Mouse (Mus musculus) E14TG2a.4 (cell line): Measurements from ENCODE around the gene Itpkb.
"Not testable (repeated sequence)": the region's sequence is repeated elsewhere in the genome, so short reads cannot be mapped to it uniquely, and the experiment has no call there.

Experiments used
- H3K27me3 ChIP-seq: 2 replicates; pipeline ENCODE4 v1.6.1; 2014; ENCODE audit warnings: low read length, control low read depth; ENCODE audit not compliant: insufficient read depth
- H3K36me3 ChIP-seq: 2 replicates; pipeline ENCODE4 v1.6.1; 2014; ENCODE audit warnings: low read length, control low read depth; ENCODE audit not compliant: insufficient read depth
- H3K4me1 ChIP-seq: replicated peaks from 2 replicates; pipeline ENCODE4 v1.6.1; 2014; ENCODE audit warnings: low read depth, low read length, control low read depth
- H3K4me3 ChIP-seq: replicated peaks from 2 replicates; pipeline ENCODE4 v1.5.1; 2014; ENCODE audit warnings: mild to moderate bottlenecking, low read length
- H3K9me3 ChIP-seq: 2 replicates; pipeline ENCODE4 v1.6.1; 2014; ENCODE audit warnings: low read length, control low read depth
- CTCF ChIP-seq: conservative IDR thresholded peaks from 2 replicates; pipeline ENCODE4 v1.5.1; 2014; ENCODE audit warnings: low read length
- NANOG ChIP-seq: IDR thresholded peaks from 2 replicates; pipeline ENCODE4 v1.6.1; 2014; ENCODE audit warnings: borderline replicate concordance, low read length, mixed read lengths
- POU5F1 ChIP-seq: IDR thresholded peaks from 2 replicates; pipeline ENCODE4 v1.6.1; 2014; ENCODE audit warnings: low read length, borderline replicate concordance

Itpkb gene

GRCm38 (mm10) chr1:180364720-180365119, 34.4 kb downstream of the Itpkb start:
- TF ChIP-seq POU5F1 (no peak), NANOG (no peak), CTCF (no peak)
- no peaks in the 10 kb centered on the region for H3K36me3 ChIP-seq

DNA sequence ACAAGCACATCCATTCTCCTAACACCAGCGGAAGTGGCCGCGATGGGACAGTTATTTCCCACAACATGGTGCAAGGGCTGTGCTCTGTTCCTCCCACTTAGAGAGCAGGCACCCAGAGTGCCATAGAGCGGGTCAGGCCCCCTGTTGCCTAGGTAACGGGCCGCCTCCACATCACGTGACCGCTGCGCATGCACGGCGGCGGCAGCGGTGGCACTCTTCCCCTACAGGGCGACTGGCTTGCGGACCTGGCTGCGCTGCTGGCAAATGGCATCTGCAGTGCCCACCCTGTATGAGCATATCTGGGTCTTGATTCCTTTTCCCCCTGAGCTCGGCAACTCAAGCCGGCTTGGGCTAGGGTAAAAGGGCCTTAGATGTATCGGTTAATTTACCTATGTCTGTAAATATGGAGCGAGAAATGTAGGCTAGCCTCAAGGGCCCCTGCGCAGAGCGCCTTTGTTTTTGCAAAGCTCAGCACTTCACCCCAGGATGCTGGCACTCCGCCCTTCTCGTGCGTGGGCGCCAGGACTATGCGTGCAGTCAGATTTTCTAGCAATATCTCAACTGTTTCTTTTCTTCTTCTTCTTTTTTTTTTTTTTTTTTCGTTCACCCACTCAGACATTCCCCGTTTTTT, 35.0 kb downstream of the Itpkb start:
- Histone ChIP-seq H3K4me1 (peaks cover 9% of the 10 kb centered on the region), H3K27me3 (peaks cover 19% of the 10 kb centered on the region), H3K4me3 (peak overlapping the region; percentile 74), H3K9me3 (no peaks in the 10 kb centered on the region), H3K36me3 (no peaks in the 10 kb centered on the region)
- TF ChIP-seq CTCF, result no peak
- TF ChIP-seq NANOG, result no peak
- no peak for TF ChIP-seq POU5F1

More at GRCm38 (mm10) chr1:180364720-180365119, 34.4 kb downstream of the Itpkb start:
- Histone ChIP-seq H3K27me3 (peaks cover 20% of the 10 kb centered on the region), H3K4me3 (peak overlapping the region; percentile 74), H3K4me1 (peaks cover 9% of the 10 kb centered on the region), H3K9me3 (no peaks in the 10 kb centered on the region)

DNA sequence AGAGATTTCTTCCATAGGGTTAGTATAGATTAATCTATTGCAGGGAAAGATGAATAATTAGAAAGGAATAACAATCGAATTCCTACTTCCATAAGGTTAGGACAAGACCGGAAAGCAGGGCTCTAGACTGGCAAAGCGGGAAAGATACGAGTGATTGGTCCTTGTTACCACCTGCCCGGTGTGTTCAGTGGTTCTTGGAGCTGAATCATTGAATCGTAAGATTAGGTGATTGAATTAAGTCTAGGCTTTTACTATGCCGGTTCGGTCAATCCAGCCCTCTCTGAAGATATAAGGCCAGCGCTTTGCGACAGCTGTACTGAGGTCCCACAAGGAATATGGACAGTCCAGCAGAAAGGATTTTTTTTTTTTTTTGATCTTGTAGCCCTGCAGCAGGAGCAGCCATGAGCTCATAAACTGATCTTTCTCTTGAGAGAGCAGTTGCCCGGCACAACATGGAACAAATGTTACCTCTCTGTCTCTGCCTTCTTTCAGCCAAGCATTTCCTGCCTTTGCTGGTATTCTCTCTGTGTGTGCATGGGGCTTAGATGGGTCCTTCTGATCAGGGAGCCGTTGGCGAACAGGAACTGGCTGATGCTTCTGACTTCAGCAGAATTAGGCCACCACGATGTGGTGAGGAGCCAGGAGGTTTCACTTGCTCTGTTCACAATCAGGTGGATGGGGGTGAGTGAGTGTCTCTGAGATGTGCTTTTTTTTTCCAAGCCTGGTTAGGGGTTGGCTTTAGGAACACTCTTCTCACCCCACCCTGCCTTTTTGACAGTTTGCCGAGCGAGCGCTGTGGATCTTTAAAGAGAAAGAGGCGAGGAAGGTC, 35.9 kb downstream of the Itpkb start:
- Histone ChIP-seq H3K36me3 (no peaks in the 10 kb centered on the region), H3K4me1 (peaks cover 9% of the 10 kb centered on the region), H3K9me3 (no peaks in the 10 kb centered on the region), H3K27me3 (peaks cover 17% of the 10 kb centered on the region), H3K4me3 (no peak overlapping the region)
- TF ChIP-seq NANOG (no peak), POU5F1 (no peak), CTCF (no peak)

- no peaks in the 10 kb centered on the region for H3K36me3 ChIP-seq
- peaks cover 9% of the 10 kb centered on the region for H3K4me1 ChIP-seq
- H3K9me3 ChIP-seq, result no peaks in the 10 kb centered on the region
- TF ChIP-seq CTCF, result no peak
- TF ChIP-seq POU5F1, result no peak
- no peak for TF ChIP-seq NANOG
- H3K27me3 ChIP-seq, result peaks cover 21% of the 10 kb centered on the region
- H3K4me3 ChIP-seq, result no peak overlapping the region
Observed at GRCm38 (mm10) chr1:180367045-180367619, 36.8 kb downstream of the Itpkb start.

- no peaks in the 10 kb centered on the region for H3K36me3 ChIP-seq
- no peak overlapping the region for H3K4me3 ChIP-seq
- H3K9me3 ChIP-seq, result no peaks in the 10 kb centered on the region
- H3K27me3 ChIP-seq, result peaks cover 21% of the 10 kb centered on the region
- TF ChIP-seq CTCF, result no peak
- no peak for TF ChIP-seq POU5F1
- TF ChIP-seq NANOG, result no peak
- H3K4me1 ChIP-seq, result peaks cover 9% of the 10 kb centered on the region
Observed at GRCm38 (mm10) chr1:180367626-180368025, 37.3 kb downstream of the Itpkb start.

DNA sequence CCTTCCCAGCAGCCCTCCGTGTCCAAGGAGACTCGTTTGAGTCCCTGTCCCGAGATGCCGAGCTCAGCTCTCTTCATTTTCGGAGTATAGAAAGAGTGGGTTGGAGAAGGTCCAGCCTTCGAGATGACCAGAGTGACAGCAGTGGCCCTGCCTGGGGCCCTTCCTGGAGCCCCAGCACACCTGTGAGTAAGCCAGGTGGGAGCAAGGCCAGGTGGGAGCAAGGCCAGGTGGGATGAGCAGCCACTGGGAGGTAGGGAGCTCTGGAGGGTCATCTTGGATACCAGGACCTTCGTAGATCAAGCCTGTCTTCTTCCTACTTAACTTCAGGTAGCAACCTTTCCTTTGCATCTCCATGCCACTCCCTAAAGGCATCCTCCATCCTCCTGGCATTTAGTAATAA, 37.8 kb downstream of the Itpkb start:
- no peaks in the 10 kb centered on the region for H3K36me3 ChIP-seq
- no peak overlapping the region for H3K4me3 ChIP-seq
- TF ChIP-seq CTCF (no peak), NANOG (no peak), POU5F1 (no peak)

DNA sequence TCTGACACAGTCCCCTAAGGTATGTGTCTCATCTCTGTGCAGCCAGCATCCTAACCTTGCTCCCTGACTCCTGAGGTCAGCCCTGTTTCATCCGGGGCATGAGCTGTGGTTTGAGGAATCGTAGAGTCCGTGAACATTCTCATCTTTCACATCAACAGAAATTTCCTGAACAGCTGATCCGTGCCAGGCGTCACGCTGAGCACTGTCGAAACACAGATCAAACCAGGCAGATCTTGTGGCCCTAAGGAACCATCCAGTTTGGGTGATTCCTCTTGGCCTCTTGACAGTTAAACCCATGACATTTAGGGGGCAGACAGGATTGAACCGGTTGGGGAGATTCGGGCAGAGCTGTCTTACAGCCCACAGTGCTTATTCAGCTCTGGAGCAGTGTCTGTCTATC, 38.4 kb downstream of the Itpkb start:
- no peak overlapping the region for H3K4me3 ChIP-seq
- H3K4me1 ChIP-seq, result peaks cover 9% of the 10 kb centered on the region
- H3K9me3 ChIP-seq, result no peaks in the 10 kb centered on the region
- TF ChIP-seq CTCF (no peak), NANOG (no peak), POU5F1 (no peak)
- H3K36me3 ChIP-seq, result no peaks in the 10 kb centered on the region
- peaks cover 22% of the 10 kb centered on the region for H3K27me3 ChIP-seq

More for the DNA sequence above, 37.8 kb downstream of the Itpkb start:
- Histone ChIP-seq H3K9me3 (no peaks in the 10 kb centered on the region), H3K27me3 (peaks cover 21% of the 10 kb centered on the region), H3K4me1 (peaks cover 9% of the 10 kb centered on the region)

DNA sequence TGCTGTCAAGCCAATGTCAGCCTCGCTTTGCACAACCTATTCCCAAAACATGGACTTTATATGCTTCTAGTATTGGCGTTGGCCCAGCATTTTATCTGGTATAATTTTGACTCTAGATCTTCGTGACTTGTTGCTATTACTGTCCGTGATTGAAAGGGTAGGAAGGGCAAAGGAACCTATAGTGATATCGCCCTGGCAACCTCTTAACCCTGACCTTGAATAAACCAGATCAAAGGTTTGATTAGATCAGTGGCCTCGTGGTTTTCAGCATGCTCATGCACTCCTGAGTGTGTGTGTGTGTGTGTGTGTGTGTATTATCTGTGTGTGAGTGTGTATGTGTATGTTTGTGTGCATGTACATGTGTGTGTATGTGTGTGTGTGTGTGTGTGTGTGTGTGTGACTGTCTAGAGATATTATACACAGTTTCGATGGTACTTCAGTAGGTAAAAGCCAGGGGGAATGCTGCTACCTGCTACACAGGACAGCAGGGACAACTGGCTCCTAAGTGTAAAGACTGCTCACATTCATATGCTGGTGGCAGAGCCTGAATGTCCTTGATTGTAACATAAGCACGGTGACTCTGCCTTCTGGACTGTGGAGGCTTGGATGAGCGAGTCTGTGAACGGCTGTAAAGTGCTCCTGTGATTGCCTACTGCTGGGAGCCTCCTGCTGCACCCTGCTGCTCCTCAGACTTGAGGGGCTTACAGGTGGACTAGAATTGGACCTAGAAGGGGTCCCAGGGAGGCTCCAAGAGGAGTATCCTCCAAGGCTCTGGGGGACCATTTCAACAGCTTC, 40.8 kb downstream of the Itpkb start:
- H3K36me3 ChIP-seq, result no peaks in the 10 kb centered on the region
- H3K9me3 ChIP-seq, result no peaks in the 10 kb centered on the region
- no peak overlapping the region for H3K4me3 ChIP-seq
- TF ChIP-seq NANOG (no peak), CTCF (no peak), POU5F1 (no peak)
- H3K27me3 ChIP-seq, result peaks cover 30% of the 10 kb centered on the region
- H3K4me1 ChIP-seq, result 0 out of 2 replicates have a peak, but pooled peaks cover 2% of the 10 kb centered on the region

- not testable (repeated sequence) for H3K4me1 ChIP-seq, H3K9me3 ChIP-seq, H3K36me3 ChIP-seq, H3K4me3 ChIP-seq
- H3K27me3 ChIP-seq, result peaks cover 18% of the 10 kb centered on the region
Observed at GRCm38 (mm10) chr1:180372258-180372657, 42.0 kb downstream of the Itpkb start.
